Mouse (Mus musculus): ENCODE measurements at regions not wholly inside any gene's neighbourhood (a gene's known extent, or its start where the extent isn't known, plus 50 kb on each side); places are given as distances from the start of the nearest gene placed in this dataset.
"Not testable (repeated sequence)": the region's sequence is repeated elsewhere in the genome, so short reads cannot be mapped to it uniquely, and the experiment has no call there.

DNA sequence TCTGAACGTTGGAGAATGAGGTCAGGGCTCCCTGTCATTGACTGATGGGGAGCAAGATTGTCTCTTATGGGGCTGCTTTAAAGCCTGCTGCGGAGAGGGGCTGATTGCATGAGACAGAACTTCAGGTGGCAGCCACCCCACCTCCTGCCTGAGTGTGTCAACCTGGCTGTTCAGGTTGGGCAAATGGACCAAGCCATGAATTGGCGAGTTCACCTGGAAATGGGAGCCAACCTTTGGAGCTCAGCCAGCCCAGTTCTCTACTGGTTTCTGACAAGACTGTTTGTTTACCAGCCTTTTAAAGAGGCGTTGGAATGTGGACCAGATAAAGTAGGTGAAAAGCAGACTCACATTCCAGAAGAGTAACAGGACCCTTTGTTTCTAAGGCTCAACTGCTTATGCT is 180.3 kb downstream of the Tmx1 start:
- no peak for DNase-seq

DNA sequence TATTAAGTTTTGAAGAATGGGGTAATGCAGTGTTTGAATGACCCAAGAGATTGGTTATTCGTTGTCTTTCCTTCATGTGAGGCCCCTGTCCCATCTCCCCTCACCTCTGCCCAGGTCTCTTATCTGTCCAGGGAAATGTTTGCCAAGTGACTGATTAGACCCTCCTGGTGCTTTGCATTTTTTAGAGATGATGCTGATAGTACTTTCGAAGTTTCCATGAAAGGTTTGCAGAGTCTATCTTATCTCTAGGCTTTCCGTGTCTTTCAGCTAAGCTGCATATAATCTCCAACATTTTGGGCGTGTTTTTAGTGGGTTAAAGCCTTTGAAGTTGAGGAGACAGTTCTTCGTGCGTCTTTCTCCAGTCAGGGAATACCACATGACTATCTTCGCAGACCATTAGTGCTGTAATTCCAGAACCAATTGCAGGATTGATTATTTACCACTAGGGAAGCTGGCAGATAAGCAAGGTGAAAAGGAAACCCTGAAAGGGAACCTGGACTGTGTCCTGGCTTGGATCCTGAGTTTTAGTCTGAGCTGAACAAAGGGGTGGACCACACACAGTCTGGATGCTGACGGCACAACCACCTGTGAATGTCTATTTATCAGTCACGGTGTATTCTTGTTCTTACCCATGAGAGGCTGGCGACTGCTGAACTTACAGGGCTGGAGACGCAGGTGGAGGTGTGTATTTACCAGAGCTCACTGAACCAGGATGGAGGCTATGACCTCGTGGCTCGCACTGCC is 180.9 kb downstream of the Tmx1 start:
- DNase-seq: no peak

DNA sequence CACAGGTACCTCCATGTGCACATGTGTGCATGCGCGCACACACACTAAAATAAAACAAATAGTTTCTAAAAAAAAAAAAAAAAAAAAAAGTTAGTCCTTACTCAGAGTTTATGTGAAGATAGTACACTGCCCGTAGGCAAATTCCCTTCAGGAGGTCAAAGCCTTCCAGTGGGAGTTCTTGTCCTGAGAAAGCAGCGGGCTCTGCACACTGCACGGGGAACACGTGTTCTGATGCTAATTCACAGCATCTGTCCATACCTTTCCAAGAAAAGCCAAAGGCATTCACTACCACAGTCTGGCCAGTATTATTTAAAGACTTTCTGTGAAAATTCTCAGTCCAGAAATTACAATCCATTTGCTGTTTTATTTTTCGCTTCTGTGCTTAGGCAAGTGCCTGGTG is 183.1 kb downstream of the Tmx1 start:
- DNase-seq: no peak

DNA sequence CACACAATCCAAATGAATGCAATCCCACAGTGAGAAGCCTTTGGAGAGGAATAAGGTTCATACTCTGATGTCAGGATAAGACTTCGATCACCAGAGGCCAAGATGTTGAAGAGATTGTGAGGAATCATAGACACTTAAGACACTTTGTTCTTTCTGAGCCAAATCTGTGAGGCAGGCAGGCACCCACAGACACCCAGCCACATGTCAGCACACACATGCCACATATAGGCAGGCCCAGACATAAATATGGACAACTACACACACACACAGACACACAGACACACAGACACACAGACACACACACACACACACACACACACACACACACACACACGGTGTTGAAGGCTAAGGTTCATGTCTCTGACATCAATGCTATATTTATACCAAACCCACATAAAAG is 185.1 kb upstream of the Frmd6 start:
- no peak for DNase-seq

DNA sequence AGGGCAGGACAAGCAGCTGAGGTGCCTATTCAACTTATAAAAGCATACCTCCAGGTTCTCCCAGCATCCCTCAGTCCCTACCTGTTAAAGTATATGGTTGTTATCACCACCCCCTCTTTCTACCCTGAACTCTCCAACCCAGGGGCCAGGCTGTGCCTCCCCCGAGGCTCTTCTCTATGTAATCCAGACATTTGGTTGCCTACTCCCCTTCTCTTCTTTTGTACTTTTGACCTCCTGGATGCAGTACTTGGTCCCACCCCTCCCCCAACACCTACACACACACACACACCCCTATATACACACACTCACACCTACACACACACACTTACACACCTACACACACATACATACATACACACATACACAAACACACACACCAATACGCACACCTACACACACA is 180.4 kb upstream of the Frmd6 start:
- no peak for DNase-seq

DNA sequence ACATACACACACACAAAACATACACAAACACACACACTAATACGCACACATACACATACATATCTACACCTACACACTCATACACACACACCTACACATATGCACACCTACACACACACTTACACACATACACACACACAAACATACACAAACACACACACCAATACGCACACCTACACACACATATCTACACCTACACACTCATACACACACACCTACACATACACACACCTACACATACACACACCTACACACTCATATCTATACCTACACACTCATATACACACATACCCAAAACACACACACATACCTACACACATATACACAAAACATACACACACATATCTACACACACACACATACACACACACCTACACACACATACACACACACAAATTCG is 179.9 kb upstream of the Frmd6 start:
- no peak for DNase-seq

GRCm38 (mm10) chr12:70647516-70647915 is 177.8 kb upstream of the Frmd6 start:
- DNase-seq: no peak

DNA sequence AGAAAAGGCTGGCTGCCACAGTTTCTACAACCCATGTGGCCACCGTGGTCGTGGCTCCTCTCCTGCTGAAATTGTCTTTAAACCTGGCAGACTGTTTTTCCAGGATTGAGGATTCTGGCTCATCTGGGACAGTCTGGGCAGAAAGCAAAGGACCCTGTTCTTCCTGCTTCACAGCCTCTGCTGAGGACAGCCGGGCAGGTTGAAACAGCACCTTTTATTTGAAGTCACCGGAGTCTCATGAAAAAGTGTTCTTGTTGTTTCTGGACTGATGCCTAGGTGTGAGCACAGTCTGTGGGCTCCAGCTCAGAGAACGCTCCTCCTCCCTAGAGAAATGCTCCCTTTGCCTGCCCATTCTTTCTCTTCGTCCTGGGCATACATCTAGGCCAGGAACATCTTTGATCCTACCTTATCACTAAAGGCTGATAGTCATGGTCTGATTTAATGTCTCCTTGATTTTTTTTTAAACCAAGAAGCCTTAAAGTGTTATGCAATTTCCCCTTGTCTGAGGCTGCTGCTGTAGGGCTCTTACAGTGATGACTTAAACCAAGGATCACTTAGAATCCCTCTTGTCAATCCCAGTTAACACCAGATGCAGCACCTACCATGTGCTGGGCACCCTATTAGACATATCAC is 177.0 kb upstream of the Frmd6 start:
- peak; percentile 9 for DNase-seq

GRCm38 (mm10) chr12:70648812-70649188 is 176.5 kb upstream of the Frmd6 start:
- DNase-seq: no peak

- DNase-seq: no peak
These were observed 175.6 kb upstream of the Frmd6 start for GRCm38 (mm10) chr12:70649691-70650090.

DNA sequence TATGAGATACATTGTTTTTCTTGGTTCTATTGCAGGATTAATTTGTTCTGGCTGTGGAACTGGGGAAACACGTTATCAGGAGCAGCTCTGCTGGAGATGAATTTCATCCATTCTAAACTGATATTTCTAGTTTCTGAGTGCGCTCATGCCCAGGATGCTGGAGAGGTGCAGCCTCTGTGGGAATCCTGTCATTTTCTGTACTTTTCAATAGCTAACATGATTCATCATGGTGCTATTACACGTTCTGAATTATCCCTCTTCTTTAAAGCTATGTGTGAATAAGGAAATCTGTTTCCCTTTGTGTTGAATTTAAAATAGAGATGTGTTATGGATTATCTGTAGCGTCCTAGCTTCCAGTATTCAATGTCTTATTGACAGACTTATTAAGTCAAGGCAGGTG is 174.8 kb upstream of the Frmd6 start:
- no peak for DNase-seq

DNA sequence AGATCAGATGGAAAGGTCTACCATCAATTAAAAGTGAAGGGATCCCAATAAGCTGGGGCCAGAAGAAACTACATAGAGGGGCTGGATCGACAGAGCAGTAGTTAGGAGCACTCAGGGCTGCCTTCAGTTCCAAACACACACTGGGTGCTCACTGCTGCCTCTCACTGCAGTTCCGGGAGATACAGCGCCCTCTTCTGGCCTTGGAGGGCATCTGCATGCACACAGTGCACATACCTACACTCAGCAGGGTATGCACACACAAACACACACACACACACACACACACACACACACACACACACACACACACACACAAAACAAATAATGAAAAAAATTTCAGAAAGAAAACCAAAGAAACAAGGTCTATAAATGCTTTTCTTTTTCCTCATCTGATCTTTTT is 172.6 kb upstream of the Frmd6 start:
- DNase-seq: no peak

DNA sequence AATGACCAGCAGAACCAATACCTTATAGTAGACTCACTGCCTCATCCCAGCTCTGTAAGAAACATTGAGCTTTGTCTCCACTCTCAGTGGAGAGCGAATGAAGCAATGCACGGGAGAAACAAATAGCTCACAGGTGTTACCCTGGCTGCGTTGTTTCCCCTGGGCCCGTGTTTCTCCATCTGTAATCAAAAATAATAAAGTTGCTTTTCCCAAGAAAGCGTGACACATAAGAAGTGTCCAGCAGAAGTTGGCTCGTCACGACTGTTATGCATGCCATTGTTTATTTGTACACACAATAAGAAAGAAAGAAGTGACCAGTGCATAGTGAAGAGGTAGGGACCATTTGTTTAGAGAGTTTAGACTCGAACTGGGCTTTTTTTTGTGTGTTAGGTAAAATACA is 171.3 kb upstream of the Frmd6 start:
- DNase-seq: no peak

DNA sequence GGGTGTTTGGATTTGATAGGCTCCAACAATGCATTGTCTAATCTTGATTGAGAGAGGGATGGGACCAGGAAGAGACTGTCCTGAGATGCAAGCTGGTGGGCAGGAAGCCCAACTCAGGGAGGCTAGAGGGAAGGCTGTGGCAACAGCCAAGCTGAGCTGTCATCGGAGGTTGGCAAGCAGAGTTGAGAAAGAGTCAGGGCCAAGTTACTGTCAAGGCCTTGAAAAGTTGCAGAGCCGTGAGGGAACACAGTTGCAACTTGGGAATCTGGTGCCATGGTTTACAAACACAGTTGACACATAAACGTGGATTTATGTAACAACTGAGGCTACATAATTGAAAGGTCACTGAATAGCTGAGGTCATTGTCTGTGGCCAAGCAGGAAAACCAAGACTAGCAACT is 170.8 kb upstream of the Frmd6 start:
- peak; percentile 14 for DNase-seq

DNA sequence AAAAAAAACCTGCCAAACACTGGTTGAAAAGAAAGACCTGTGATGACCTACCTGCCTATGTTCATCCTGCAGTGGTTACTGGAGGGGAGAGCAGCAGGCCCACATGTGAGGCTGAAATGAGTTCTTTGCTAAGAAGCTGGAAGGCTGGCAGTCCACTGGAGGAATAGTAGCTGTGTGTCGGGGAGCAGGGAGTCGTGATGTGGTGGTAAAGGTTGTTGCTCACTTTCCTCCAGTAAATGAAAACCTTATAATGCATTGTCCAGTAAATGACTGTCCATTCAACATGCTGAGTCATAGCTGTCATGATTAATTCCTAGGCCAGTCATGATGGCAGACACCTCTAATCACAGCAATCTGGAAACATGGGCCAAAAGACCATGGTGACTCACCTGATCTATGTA is 169.9 kb upstream of the Frmd6 start:
- DNase-seq: no peak

DNA sequence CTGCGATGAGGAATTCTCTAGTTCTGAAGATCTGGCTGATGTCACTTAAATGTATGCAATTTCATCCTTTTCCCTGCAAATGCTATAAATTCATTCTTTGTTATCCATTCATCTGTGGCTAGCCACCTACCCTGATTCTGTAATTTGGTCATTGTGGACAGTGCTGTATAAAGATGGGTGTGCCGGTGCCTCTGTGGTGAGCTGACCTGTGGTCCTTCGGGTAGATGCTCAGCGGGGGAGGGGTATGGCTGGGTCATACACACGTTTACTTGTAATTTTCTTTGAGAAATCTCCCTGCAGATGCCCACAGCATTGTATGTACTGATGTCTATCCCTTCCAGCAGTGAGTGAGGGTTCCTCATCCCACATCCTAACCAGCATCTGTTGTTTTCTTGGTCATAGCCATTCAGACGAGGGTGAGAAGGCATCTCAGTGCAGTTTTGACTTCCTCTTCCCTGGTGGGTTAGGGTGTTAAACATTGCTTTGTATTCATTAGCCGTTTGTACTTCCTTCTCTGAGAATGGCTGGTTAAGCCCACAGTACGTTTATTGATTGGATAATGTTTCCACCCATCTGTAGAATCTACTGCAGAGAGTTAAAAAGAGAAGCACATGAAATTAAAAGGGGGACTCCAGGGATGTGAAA is 169.3 kb upstream of the Frmd6 start:
- DNase-seq: no peak

GRCm38 (mm10) chr12:70656805-70657492 is 168.4 kb upstream of the Frmd6 start:
- no peak for DNase-seq

- no peak for DNase-seq
These were observed 167.9 kb upstream of the Frmd6 start for GRCm38 (mm10) chr12:70657493-70657810.

DNA sequence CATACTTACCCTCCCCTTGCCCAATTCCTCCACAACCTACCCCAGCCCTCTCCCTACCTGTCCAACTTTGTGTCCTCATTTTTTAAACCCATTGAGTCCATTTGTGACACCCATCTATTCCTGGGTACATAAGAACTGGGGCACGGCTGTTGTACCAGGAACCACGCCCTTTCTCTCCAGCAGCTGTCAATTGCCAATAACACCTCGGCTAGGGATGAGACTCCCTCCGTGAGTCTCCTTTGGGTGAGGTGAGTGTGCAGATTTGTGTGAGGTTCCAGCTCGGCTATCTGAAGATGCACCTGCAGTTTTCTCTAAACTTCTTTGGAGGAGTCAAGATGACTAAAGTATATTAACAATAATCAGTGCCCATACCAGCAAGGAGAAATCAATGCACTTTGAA is 167.2 kb upstream of the Frmd6 start:
- no peak for DNase-seq

GRCm38 (mm10) chr12:70660388-70660787 is 164.9 kb upstream of the Frmd6 start:
- no peak for DNase-seq

DNA sequence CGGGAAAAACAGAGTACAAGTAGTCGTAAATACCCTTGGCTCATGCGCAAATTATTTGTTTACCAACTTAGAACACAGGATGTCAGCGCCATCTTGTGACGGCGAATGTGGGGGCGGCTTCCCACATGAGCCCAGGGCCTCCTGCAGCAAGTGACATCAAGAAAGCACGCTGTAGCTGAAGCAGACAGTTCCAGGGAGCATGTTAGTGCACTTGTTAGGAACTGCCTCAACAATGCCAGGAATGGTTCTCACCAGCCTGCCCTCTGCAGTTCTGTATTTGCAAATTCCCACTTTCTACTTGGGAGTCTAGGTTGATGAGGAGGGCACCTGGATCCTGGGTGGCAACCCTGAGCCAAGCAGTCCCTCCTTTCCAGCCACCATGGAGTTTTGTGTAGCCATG is 157.2 kb upstream of the Frmd6 start:
- not testable (repeated sequence) for DNase-seq

DNA sequence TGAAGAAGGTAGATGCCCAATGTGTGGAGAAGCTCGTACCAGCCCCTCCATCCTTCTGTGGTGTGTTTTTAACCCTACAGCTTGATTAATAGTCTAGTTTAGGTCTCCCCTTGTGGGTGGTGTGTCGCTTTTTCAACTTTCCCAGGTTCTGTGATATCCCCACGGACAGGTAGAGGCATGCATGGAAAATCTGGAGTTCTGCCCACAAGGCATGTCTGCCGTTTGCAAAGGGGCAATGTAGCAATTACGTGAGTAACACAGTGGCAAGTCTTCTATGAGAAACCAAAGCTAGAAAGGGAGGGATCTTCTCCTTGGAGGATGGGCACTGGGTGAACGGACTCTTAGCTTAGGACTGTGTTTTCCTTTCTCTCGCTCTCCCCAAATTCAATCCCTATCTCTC is 153.2 kb upstream of the Frmd6 start:
- no peak for DNase-seq

DNA sequence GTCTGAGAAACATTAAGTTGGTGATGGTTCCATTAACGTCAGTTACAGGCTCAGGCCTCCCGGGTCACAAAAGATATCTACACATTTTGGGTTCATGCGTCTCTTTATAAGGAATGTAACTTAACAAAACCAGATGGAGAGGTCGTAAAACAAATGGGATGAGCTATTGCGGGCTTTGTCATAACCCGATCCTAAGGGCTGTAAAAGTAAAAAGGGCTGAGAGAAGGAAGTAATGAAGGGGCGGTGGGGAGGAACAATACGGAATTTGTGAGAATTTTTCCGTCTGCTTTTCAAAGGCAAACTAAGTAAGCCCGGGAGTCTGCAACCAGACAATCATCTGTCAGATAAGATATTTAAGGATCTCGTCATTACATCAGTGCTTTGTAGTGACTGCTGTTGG is 152.1 kb upstream of the Frmd6 start:
- DNase-seq: no peak

DNA sequence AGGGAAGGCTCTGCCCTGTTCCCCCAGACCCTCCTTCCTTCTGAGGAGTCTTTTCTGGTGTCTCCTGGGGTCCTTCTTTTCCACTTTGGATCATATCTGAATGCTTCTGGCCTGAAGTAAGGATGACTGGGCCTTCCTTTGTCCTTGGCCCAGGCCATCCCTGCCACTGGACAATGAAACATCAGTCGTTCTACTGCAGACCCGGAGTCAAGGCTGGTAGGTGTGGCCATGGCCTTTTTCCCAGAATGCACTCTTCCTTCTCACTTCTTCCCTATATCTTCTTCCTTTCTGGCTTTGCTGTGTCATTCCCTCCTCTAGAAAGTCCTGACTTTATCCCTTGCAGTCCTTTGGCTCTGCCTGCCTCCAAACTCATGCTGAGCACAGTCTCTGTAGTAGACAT is 151.2 kb upstream of the Frmd6 start:
- DNase-seq: no peak
